Mouse (Mus musculus) brain, embryonic 14.5 days (tissue): ENCODE results near the gene Grip1. TPM values are rescaled to one million over a fixed set of nuclear protein-coding genes. Genes with fewer than 3 reads are reported as not detected.

Experiments
- DNase-seq: peaks from one replicate; pipeline ENCODE4 v3.0.0-alpha.2; 2011; ENCODE audit warnings: low read depth
- CTCF ChIP-seq: fragments of 200-500 bp; IDR thresholded peaks from 2 replicates; pipeline ENCODE4 v1.5.1; 2012; ENCODE audit warnings: inconsistent platforms, mild to moderate bottlenecking, moderate library complexity, borderline replicate concordance; ENCODE audit not compliant: insufficient read depth, insufficient read length; ENCODE audit errors: extremely low read depth
- POLR2A ChIP-seq: fragments of 200-500 bp; IDR thresholded peaks from 2 replicates; pipeline ENCODE4 v1.6.1; 2012; ENCODE audit warnings: mild to moderate bottlenecking, inconsistent platforms, borderline replicate concordance; ENCODE audit not compliant: poor library complexity, insufficient read depth, insufficient read length, severe bottlenecking; ENCODE audit errors: extremely low read depth
- polyA plus RNA-seq: library from polyadenylated mRNA; depleted of rRNA; stranded (reverse); fragments of >200 nt; gene quantifications from 2 replicates; pipeline ENCODE4 v1.2.3, GENCODE M21; 2012; rRNA removed

Grip1 gene
- polyA plus RNA-seq, 1 experiment: 20.2 TPM

- peak; percentile 91 for DNase-seq
- peak; percentile 87 for TF ChIP-seq CTCF
- no peak for TF ChIP-seq POLR2A
Measured at GRCm38 (mm10) chr10:120124801-120125464, 671.3 kb downstream of the Grip1 start.

- TF ChIP-seq POLR2A (no peak), CTCF (no peak)
- no peak for DNase-seq
Measured at GRCm38 (mm10) chr10:120125465-120125857, 671.8 kb downstream of the Grip1 start.

GRCm38 (mm10) chr10:120128601-120129277 lies 675.1 kb downstream of the Grip1 start:
- no peak for TF ChIP-seq POLR2A
- TF ChIP-seq CTCF: no peak
- DNase-seq: peak; percentile 11

GRCm38 (mm10) chr10:120130621-120131020 lies 677.0 kb downstream of the Grip1 start:
- peak; percentile 69 for DNase-seq
- TF ChIP-seq POLR2A (no peak), CTCF (peak; percentile 67; the same call in 1 of the 2 replicates)

GRCm38 (mm10) chr10:120133697-120134096 lies 680.1 kb downstream of the Grip1 start:
- TF ChIP-seq CTCF: no peak
- TF ChIP-seq POLR2A: no peak
- peak; percentile 49 for DNase-seq

- no peak for DNase-seq
- no peak for TF ChIP-seq POLR2A
- no peak for TF ChIP-seq CTCF
Measured at GRCm38 (mm10) chr10:120136020-120136562, 682.5 kb downstream of the Grip1 start.

Other genes starting within 250 kb of the Grip1 start
- gene Cand1, start 213.8 kb upstream of the Grip1 start, polyA plus RNA-seq: 60.5 and 70.5 TPM in 2 replicates